Mouse (Mus musculus): ENCODE data around the gene Dnajb14.
"Not testable (repeated sequence)": the region's sequence is repeated elsewhere in the genome, so short reads cannot be mapped to it uniquely, and the experiment has no call there.

The Dnajb14 gene

DNA sequence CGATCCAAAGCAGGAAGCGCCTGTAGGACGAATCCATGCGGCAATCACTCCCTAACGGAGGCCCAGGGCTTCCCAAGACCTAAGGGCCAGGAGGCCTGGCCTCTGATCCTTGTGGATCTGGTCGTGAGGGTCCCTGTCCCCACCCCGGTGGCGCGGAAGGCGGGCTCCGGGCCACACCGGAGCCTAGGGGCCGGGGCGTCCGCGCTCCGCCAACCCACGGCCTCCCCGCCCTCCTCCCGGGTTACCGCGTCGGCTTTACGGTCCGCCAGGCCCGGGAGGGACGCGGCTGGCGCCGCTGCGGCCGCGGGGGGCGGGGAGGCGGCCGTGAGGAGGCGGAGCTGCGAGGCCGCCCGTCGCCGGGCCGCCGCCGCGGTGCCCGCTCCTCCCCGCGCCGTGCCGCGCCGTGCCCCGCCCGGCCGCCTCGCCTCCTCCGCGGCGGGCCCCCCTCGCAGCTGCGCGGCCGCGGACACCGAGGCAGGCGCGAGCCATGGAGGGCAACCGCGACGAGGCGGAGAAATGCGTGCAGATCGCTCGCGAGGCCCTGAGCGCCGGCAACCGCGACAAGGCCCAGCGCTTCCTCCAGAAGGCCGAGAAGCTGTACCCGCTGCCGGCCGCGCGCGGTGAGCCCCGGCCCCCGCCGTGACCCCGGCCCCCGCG, at the start of gene Dnajb14:
Gene Dnajb14, plus strand, starts transcription at position 239 of the 657 bp plus-strand sequence.
- DNase-seq (ENCODE audit: low read depth, low spot score): no peak

GRCm38 (mm10) chr3:137818713-137819112, 48.8 kb upstream of the Dnajb14 start:
- DNase-seq (ENCODE audit: low read depth, low spot score): no peak

- no peak for DNase-seq (ENCODE audit: low read depth, low spot score)
Measured at GRCm38 (mm10) chr3:137820688-137821467, 46.6 kb upstream of the Dnajb14 start.

GRCm38 (mm10) chr3:137823317-137823716, 44.2 kb upstream of the Dnajb14 start:
- no peak for DNase-seq (ENCODE audit: low read depth, low spot score)

GRCm38 (mm10) chr3:137827678-137828077, 39.8 kb upstream of the Dnajb14 start:
- DNase-seq (ENCODE audit: low read depth, low spot score): no peak

DNA sequence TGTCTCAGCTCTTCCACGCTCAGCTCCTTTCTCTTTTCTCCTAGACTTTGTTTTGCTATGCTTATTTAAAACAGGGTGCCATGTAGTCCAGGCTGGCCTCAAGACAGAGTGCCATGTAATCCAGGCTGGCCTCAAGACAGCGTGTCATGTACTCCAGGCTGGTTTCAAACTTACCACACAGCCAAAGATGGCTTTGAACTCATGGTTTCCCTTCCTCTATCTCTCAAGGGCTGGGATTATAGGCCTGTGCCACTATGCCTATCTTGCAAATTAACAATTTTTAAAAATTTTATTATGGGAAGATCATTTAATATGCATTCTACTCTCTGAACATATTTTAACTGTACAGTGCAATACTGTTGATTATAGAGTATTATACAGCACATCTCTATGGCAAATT, 36.3 kb upstream of the Dnajb14 start:
- DNase-seq (ENCODE audit: low read depth, low spot score): no peak

GRCm38 (mm10) chr3:137833128-137833527, 34.3 kb upstream of the Dnajb14 start:
- no peak for DNase-seq (ENCODE audit: low read depth, low spot score)

DNA sequence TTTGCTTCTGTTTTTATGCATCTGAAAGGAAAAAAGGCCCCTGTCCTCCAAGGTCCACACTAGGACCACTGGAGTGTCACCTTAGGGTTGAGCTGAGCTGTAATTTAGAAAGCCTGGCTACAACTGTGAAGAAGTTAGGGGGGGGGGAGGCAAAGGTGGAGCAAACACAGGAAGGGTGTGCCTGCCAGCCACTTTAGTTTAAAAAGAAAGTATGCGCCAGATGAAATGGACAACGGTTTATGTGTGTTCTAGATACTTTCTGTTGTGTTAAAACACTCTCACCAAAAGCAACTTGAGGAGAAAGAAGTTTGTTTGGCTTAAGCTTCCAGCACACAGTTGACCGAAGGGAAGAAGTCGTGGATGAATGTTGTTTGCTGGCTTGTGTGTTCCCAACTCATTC, 33.8 kb upstream of the Dnajb14 start:
- DNase-seq (ENCODE audit: low read depth, low spot score): no peak

DNA sequence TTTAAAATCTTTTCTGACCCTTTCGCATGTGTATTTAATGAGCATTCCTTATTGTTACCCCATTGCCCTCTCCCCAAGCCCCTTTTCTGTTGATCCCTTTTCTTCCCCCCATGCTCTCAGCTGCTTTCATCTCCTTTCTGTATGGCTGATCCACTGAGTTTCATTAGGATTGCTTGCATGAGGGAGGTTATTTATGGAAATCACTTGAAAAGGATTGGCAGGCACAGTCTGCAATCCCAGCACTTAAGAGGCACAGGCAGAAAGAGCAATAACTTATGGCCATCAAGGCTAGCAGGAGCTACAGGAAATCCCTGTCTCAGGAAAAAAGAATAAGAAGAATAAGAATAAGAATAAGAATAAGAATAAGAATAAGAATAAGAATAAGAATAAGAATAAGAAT, 30.9 kb upstream of the Dnajb14 start:
- no peak for DNase-seq (ENCODE audit: low read depth, low spot score)

GRCm38 (mm10) chr3:137838160-137838559, 29.3 kb upstream of the Dnajb14 start:
- DNase-seq (ENCODE audit: low read depth, low spot score): no peak

GRCm38 (mm10) chr3:137842944-137843343, 24.5 kb upstream of the Dnajb14 start:
- no peak for DNase-seq (ENCODE audit: low read depth, low spot score)

GRCm38 (mm10) chr3:137844263-137844662, 23.2 kb upstream of the Dnajb14 start:
- no peak for DNase-seq (ENCODE audit: low read depth, low spot score)

GRCm38 (mm10) chr3:137846552-137846951, 20.9 kb upstream of the Dnajb14 start:
- DNase-seq (ENCODE audit: low read depth, low spot score): no peak

DNA sequence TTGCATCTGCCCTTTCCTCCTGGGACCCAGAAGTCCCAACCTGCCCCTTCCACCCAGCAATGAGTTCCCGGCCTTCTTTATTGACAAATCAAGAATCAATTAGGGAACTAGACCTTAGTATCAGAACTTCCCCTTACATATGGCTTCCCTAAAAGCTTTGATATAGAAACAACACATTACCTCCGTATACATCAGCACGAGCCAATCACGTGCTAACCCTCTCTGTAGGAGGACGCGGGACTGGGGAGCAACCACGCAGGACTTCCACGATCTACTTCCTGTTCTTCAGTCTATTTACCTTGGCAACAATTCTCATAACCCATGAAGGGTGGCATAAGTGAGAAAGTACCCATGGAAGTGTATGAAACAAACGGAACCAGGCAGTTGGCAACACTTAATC, 19.1 kb upstream of the Dnajb14 start:
- DNase-seq (ENCODE audit: low read depth, low spot score): no peak

DNA sequence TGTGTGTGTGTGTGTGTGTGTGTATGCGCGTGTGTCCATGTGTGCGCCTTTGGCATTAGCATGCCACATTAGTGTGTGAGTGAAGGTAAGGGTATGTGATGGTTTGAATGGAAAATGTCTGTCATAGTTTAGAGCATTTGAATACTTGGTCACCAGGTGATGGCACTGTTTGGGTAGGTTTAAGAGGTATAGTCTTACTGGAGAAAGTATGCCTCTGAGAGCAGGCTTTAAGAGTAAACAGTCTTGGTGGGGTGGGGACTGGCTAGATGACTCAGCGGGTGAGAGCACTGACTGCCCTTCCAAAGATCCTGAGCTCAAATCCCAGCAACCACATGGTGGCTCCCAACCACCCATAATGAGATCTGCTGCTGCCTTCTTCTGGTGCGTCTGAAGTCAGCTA, 17.8 kb upstream of the Dnajb14 start:
- no peak for DNase-seq (ENCODE audit: low read depth, low spot score)

- DNase-seq (ENCODE audit: low read depth, low spot score): no peak
Measured at GRCm38 (mm10) chr3:137851196-137851595, 16.3 kb upstream of the Dnajb14 start.

- not testable (repeated sequence) for DNase-seq (ENCODE audit: low read depth, low spot score)
Measured at GRCm38 (mm10) chr3:137853011-137853410, 14.5 kb upstream of the Dnajb14 start.

DNA sequence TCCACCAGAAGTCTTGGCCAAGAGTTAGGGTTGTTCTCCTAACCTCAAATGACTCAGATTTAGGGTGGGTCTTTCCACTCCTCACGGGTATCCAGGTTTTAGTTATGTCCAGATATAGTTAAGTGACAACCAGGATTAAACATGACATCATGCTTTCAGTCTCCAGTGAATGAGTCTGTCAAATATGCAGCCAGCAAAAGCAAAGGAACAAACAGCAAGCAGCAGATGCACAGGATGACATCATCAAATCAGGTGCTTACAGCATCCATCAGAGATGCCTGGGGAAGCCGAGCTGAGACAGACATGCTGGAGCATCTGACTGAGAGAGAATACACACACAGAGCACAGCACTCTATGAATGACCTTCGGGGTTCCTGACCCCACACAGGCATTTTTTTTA, 12.1 kb upstream of the Dnajb14 start:
- DNase-seq (ENCODE audit: low read depth, low spot score): no peak

DNA sequence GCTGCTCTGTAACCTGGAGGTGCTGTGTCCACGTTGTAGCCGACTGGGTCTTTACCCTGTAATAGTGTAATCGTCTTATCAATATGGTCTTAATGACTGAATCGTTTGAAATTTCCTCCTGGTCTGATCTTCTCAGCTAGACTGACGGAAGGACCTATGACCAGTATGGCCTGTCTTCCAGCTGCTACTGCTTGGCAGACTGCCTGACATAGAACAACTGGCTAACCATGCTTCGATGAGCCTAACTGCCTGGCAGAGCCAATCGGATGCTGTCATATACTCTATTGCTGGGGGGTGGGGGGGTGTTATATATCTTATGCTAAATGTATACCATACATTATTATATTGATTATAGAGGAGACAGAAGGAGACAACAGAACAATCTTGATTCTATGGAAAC, 11.4 kb upstream of the Dnajb14 start:
- DNase-seq (ENCODE audit: low read depth, low spot score): no peak

- no peak for DNase-seq (ENCODE audit: low read depth, low spot score)
Measured at GRCm38 (mm10) chr3:137860394-137861170, 6.9 kb upstream of the Dnajb14 start.

- DNase-seq (ENCODE audit: low read depth, low spot score): no peak
Measured at GRCm38 (mm10) chr3:137861436-137861835, 6.0 kb upstream of the Dnajb14 start.

GRCm38 (mm10) chr3:137862600-137862999, 4.9 kb upstream of the Dnajb14 start:
- DNase-seq (ENCODE audit: low read depth, low spot score): no peak

Data from A20 (cell line).